Mouse (Mus musculus): ENCODE results near the gene Pou2af1. TPM values are rescaled to one million over a fixed set of nuclear protein-coding genes. Genes with fewer than 3 reads are reported as not detected.
A peak's percentile ranks its signal among the peaks of the same experiment; 100 is the strongest.

Gene Pou2af1
- under 1 TPM; 0.11 to 0.16 TPM for total RNA-seq (2021)
- long read RNA-seq, experiment 1: 0 reads
- long read RNA-seq, experiment 2: 0 reads

DNA sequence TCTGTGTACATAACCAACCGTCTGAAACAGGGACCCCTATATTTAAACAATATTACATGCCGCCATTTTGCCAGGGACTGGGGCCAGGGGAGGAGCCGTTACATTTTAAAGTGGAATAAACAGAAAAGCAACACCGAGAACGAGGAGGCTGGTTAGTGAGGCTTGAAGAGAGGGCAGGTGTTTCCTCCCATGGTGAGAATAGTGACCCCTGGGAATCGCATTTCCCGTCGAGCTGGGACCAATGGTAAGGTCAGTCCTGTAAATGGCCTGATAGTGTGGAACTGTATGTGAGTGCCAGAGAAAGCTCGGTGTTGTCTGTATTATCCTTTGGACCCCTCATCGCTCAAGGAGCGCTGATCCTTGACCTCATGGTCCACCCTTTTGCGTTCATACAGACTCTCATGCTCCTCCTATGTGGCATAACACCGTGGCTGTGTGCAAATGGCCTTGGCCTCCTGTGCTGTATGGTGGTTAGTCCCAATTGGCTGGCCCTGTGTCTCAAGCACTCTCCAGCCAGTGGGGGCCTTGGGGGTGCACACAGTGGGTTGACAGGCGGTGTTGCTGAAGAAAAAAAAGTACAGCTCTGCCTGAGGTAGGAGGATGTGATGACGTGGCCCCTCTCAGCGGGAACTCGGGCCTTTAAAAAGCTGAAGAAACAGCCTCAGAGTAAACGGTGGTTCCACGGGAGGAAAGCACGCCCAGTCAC lies at the start of gene Pou2af1:
Pou2af1 (plus strand) TSS at position 686 of the 706 bp plus-strand sequence.
- DNase-seq: no peak
- intact Hi-C loops (cut with DNase I; ENCODE audit: low total_unique reads): no loop called here

DNA sequence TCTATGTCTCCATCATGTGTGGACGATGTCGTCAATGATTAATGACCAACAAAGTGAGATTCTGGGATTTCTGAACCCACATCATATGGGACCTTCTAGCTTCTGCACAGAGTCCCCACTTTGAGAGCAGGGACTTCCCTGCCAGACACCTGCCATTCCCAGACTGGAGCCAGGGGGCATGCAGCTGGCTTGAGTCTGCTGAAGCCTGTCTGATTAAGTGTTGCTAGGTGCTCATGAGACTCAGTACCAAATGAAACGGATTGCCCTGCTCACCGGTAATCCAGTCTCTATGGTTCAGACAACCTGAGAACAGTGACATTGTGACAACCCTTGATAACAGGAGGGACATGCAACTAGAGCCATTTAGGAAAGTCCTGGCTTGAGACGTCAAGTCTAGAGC lies 49.5 kb upstream of the Pou2af1 start:
- intact Hi-C loops (cut with DNase I; ENCODE audit: low total_unique reads): no loop called here
- DNase-seq: no peak

DNA sequence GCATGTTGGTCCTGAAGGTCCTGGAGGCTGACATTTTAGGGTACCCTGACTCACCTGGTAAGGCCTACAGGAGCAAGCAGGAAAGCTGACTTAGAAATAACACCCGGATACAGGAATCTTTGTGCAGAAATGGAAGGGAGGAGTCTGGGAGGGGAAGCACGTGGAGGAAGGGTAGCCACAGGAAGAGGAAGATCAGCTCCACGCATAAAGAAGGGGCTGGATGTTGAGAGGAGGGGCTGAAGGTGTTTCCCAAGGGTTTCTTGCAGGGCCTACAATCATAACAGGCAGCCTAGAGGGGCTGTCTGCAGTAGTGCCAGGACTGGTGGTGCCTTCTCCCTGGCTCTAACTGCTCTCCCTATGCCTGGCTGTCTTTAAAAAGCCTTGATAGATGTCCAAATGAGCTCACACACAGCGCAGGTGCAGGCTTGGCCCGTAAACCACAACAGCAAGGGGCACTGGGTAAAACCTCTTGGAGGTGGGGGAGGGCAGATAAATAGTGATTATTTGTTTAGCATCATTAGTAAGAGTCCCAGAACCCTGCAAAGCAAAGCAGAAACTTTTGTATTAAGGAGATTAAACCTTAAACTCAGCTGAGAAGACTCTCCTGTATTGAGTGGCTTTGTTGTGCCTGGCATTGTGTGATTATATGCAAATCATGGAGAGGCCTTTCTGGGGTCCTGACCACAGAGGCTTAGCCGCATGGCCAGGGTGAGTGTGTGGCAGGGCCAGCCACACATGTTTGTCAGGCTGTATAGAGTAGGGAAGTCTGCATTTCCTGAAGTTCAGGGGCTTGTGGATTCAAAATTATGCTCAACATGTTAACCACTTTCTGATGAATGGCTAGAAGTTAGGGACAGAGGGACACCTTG lies 48.0 kb upstream of the Pou2af1 start, which contains the start of gene Gm32742:
Gm32742 (minus strand) TSS at position 206 of the 869 bp plus-strand sequence.
- no peak for DNase-seq
- intact Hi-C loops (cut with DNase I; ENCODE audit: low total_unique reads): no loop called here

DNA sequence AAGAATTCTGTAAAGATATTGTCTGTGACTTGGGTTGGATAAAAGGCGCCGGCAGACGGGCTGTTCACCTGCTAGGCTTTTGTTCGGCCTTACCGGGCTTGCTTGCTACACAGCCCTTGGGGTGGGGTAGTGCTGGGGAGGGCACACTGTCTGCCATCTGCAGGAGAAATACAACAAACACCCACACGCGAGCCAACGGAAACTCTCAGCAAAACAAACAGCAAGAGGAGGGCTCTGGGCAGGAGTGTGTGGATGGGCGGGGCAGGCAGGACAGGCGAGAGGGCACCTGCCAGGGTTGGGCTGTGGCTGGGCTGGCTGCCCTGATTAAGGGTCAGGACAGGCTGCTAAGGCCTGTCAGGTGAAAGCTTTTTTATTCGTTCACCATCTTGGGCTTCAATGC lies 45.6 kb upstream of the Pou2af1 start:
- intact Hi-C loops (cut with DNase I; ENCODE audit: low total_unique reads): no loop called here
- no peak for DNase-seq

DNA sequence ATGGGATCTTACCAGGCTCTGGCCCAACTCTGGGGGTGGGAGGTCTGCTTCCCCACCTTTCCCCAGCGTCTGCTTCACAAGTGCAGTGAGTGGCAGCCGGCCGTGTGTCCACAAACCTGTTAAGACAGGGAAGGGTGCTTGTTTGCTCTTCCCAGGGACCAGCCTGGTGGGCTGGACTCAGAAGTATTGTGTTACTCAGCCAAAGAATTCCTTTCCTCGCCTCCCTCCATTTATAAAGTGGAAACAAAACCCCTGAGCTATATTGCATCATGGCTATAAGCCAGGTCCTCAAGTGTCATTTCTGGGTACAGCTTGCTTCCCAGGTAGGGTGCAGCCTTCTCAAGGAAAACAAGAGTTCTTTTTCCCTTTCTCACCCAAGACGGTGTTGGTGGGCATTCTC lies 44.8 kb upstream of the Pou2af1 start:
- intact Hi-C loops (cut with DNase I; ENCODE audit: low total_unique reads): no loop called here
- no peak for DNase-seq

DNA sequence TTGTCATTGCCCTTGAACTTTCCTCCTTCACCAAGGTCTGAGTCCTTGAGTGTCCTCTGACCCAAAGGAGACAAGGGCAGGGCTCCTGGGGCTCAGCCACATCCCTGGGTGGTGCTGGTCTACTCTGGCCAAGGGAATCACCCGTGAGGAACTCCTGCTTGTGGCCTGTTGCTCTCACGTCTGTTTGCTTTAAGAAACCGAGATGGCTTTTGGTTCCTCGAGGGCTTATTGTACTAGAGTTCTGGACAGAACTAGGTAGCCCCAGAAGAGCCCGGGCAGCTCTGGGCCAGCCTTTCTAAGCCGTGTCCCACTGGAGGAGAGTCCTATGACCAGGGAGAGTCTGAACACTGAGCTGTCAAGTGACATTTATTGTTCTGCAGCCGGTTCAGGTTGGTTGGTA lies 44.4 kb upstream of the Pou2af1 start:
- intact Hi-C loops (cut with DNase I; ENCODE audit: low total_unique reads): no loop called here
- DNase-seq: no peak

DNA sequence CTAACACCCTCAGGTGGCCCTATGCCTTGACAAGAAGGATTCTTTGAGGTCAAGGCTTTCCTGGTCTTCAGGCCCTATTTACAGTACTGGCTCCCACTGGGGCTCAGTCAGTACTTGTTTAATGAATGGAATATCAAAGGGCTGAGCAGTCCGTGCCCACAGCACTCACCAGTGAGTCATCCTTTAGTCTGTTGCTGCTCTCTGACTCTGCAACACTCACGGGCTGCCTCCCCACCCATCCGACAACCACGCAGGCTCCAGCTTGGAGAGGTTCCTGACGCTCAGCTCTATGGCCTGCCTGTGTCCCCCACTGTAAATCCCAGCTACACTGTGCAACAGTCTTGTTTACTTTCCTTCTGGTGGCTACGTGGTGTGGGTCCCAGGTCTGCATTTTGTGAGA lies 43.2 kb upstream of the Pou2af1 start:
- no peak for DNase-seq
- intact Hi-C loops (cut with DNase I; ENCODE audit: low total_unique reads): no loop called here

DNA sequence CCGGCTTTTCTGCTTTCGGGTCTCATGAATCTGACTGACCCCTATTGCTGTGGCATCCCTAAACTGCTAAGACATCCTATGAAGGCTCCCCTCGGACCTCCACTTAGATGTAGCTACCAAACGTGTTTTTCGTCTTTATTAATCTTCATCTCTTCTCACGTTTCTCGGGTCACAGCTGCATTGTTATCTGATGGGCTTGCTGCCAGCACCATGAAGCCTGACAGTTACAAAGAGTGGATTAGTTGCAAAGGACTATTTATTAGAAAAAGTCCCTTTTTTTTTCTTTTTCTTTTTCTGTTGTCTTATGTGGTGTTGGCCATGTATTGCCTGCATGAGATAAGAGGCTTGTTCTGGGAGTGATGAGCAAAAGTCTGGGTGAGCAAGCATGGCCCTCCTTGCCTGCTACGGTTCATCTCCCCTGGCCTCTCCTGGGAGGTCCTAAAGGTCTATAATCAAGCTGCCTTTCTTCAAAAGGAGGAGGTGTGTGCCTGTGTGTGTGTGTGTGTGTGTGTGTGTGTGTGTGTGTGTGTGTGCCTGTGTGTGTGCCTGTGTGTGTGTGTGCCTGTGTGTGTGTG lies 38.5 kb upstream of the Pou2af1 start:
- intact Hi-C loops (cut with DNase I; ENCODE audit: low total_unique reads): no loop called here
- no peak for DNase-seq

DNA sequence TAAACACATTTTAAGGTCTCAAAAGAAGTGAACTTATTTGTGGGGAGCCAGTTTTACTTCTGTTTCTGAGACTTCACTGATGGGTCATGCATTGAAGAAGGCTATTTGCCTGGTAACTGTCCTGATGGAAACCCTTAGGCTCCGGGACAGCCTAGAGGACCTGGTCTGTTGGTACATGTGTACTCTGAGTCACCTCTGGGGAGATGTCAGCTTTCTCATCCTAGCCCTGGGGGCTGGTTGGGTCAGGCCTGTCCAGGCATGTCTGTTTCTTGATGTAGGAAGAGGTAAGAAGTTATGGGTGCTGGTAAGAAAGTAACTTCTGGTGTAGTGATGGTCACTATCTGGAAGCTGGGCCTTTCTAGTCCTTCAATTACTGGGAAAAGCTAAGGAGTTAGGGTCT lies 37.8 kb upstream of the Pou2af1 start:
- intact Hi-C loops (cut with DNase I; ENCODE audit: low total_unique reads): no loop called here
- no peak for DNase-seq

DNA sequence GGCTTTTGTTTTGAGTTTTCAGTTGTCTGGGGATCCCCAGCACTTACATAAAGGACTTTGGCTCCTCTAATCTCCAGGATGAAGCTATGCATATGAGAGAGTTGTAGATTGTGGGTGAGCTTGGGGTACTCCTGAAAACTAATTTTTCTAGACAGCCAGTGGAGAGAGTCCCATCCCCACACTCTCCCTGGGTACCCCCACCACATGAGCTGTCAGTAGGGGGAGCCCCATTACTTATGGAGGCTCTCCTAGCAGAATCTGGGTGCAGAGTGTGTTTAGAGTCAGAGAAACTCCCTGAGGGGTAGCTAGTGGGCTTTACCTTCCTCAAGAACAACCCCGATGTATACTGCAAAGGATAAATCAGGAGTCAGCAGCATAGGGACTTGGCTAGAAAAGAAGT lies 35.2 kb upstream of the Pou2af1 start:
- DNase-seq: no peak
- intact Hi-C loops (cut with DNase I; ENCODE audit: low total_unique reads): no loop called here

DNA sequence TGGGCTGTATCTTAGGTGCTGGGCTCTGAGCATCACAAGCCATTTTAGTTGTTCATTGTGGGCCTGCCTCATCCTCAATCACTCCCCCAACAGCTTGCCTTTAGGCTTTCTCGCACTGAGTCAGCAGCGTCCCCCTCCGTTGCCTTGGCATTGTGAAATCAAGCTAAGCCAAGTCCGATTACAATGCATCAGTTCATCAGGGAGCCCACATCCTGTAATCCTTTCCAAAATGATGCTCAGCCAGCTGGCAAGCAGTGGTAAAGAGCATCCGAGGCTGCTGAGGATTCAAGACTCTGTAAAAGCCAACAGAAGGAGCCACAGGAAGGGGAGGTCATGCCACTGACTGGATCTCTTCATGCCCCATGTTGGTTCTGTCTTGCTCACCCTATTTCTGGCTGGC lies 32.9 kb upstream of the Pou2af1 start:
- DNase-seq: peak; percentile 61
- intact Hi-C loops (cut with DNase I; ENCODE audit: low total_unique reads): no loop called here

DNA sequence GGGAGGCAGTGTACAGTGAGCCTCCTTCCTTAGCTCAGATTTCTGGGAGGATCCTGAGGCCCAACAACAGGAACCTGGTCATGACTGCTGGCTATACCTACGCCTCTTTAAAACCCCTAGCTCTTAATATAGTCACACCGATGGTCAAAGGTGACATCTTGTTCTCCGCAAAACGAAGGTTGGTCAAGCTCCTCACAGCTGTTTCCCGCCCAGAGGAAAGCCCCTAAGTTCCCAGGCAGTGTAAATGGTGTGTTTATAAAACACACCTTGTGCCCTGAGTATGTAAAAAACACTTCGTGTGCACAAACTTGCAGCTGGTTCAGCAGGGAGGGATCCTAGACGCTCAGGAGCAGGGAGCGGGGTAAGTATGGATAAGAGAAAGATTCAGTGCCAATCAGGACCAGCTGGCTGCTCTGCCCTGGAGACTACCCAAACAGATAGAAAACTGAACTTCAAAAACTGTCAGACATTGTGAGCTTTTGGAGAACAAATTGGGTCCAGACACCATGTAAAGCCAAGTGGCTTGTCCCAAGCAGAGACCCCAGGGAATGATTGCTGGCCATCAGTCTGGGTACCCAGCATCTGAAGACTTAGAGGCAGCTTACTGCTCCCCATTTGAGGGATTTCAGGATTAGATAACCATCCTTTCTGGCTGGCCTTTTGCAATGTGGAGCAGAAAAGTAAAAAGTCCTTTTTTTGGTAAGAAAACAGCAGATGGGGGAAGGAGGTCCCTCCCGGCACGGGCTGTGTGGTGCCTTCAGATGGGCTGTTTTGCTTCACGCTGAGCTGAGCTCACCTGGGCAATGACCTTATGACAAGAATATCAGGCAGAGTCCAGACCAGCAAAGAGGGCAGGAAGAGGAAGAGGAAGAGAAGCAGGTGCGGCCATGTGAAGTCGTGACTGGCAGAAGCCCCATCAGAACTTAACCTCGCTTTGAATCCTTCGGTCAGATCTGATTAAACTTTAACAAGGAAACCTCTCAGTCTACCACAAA lies 30.5 kb upstream of the Pou2af1 start:
- DNase-seq: no peak
- intact Hi-C loops (cut with DNase I; ENCODE audit: low total_unique reads): no loop called here

DNA sequence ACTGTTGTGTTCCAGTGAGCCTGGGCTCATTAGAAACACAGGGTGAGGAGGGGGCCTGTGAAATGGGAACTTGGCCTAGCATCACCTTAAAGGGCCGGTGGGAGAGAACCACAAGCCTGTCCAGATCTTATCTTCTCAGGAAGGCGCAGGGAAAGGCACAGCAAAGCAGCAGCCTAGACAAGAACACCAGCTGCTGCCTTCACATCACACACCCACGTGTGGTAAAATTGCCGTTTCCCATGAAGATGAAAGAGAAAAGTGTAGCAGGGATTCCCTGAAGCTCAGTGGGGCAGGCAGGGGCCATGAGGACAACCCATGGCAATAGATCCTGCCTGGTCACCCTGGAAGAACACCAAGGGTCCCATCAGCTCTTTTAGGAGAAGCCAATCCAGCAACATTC lies 28.1 kb upstream of the Pou2af1 start:
- intact Hi-C loops (cut with DNase I; ENCODE audit: low total_unique reads): no loop called here
- DNase-seq: no peak

DNA sequence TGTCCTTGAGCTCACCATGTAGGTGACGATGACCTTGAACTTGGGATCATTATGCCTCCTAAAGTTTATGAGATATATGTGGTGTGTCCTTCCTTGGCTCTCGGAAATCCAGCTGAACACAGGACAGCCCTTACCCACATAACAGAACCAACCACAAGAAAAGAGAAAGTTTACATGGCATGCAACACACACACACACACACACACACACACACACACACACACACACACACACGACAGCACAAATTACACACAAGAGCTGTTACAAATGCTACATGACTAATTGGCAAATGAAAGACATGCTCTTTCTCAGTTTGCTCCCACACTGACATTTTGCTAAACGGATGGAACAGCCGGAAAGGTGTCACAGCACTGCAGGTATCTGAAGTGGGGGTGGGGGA lies 27.6 kb upstream of the Pou2af1 start:
- intact Hi-C loops (cut with DNase I; ENCODE audit: low total_unique reads): no loop called here
- DNase-seq: no peak

DNA sequence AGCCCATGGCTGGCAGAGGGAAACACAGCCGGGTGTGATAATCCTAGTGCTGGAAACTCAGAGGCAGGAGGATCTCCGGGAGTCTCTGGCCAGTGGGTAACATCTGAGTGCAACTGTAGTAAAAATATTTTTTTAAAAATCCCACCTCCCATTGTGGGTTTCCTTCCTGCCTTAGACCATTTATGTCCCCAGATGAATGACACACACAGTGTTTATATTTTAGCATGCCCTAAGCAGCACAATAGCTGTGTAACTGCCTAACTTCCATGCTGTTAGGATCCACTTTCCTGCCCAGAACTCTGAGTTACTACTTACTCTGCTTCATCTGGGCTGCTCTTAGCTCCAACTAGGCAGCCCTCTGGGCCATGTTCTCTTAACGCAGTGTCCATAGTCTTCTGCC lies 22.9 kb upstream of the Pou2af1 start:
- no peak for DNase-seq
- intact Hi-C loops (cut with DNase I; ENCODE audit: low total_unique reads): no loop called here

DNA sequence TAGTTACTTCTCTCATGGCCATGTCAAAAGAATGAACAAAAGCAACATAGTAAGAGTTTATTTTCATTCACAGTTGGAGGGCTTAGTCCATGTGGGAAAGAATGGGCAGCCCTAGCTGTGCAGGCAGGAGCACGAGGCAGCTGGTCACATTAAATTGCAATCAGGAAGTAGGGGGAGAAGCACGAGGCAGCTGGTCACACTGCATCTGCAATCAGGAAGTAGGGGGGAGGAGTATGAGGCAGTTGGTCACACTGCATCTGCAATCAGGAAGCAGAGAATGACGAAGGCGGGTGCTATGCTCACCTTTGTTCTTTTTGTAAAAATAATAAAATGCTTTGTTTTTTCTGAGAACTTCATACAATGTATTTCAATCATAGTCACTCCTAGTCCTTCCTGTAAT lies 18.7 kb upstream of the Pou2af1 start:
- intact Hi-C loops (cut with DNase I; ENCODE audit: low total_unique reads): no loop called here

DNA sequence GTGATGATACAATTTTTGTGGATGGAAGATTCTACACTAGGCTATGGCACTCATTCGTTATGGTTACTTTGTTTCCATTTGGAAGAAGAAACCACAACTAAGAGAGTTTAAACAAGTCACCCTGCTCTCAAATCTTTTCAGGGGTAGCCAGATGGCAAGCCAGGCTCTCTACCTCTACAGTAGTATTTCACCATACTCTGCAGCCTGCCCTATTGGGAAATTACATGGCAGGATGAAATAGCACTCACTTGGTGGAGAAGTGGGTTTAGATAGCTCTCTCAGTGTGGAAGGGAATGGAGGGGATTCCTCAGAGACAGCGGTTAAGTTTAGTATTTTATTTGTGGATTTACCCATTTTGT lies 4.6 kb upstream of the Pou2af1 start:
- intact Hi-C loops (cut with DNase I; ENCODE audit: low total_unique reads): no loop called here
- no peak for DNase-seq

More for the DNA sequence above, 18.7 kb upstream of the Pou2af1 start:
- no peak for DNase-seq

DNA sequence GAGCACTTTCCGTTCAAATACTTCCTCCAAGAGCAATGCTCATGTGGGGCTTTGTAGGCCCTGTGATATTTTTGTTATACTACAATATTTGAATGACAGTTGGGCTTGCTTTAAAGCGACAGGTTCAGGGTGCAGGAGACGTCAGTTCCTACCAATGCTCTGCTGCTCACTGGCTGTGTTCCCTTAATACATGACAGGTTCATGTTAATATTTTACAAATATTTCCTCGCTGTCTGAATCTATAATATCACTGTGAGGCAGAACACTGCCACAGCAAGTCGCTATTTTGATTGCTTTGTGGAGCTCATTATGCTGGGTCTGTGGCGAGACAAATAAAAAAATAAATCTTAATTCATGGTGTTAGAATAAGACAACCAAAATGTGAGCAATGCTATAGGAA lies 2.3 kb upstream of the Pou2af1 start:
- no peak for DNase-seq
- intact Hi-C loops (cut with DNase I; ENCODE audit: low total_unique reads): no loop called here

DNA sequence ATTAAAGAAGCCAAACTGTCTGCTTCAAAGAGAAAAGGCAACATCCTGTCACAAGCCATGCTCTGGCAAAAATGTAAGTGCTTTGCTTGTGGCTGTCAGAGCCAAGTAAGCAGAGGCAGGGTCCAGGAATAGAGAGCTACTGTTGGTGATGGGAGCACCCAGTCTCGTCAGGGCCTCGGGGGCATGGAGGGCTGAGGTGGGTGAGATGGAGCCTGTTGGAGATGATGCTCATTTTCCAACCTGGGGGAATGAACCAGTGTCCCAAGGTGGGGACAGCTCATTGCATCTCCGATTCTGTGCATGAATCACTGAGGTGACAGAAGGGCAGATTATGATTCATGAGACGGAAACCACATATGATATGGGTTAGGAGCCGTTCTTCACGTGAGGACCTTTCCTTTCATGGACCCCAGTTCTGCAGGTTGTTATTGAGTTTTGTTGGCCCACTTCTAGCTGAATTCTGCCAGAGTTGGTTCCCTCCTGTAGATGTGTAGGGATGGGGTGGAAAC lies 275 bp downstream of the Pou2af1 start:
- intact Hi-C loops (cut with DNase I; ENCODE audit: low total_unique reads): no loop called here

More for the DNA sequence above, 275 bp downstream of the Pou2af1 start:
- DNase-seq: no peak
